Mouse (Mus musculus) neural tube, embryonic 11.5 days (tissue): ENCODE results near the gene Dnmt3a. TPM values are rescaled to one million over a fixed set of nuclear protein-coding genes. Genes with fewer than 3 reads are reported as not detected.

Experiments used
- ATAC-seq: fragments of 200-750 bp; cut with Nextera tagmentation; 2 replicates; pipeline ENCODE4 v1.8.0; 2017; ENCODE audit warnings: moderate number of reproducible peaks, mild to moderate bottlenecking, moderate TSS enrichment, moderate library complexity; ENCODE audit not compliant: insufficient read depth, low FRiP score, low TSS enrichment
- DNase-seq: peaks from one replicate; pipeline ENCODE4 v3.0.0-alpha.2; 2015; ENCODE audit warnings: low spot score
- H3K27ac ChIP-seq: fragments of 300-500 bp; sonication (generic); 2 replicates; pipeline ENCODE4 v1.5.1; 2014; ENCODE audit warnings: low read depth, mild to moderate bottlenecking, low read length
- H3K27me3 ChIP-seq: fragments of 300-500 bp; sonication (generic); 2 replicates; pipeline ENCODE4 v1.6.1; 2014; ENCODE audit warnings: mild to moderate bottlenecking, low read length, mixed read lengths; ENCODE audit not compliant: control insufficient read depth, insufficient read depth
- H3K36me3 ChIP-seq: fragments of 300-500 bp; sonication (generic); 2 replicates; pipeline ENCODE4 v1.6.1; 2014; ENCODE audit warnings: mild to moderate bottlenecking, low read length, moderate library complexity, mixed read lengths; ENCODE audit not compliant: control insufficient read depth, insufficient read depth
- H3K4me1 ChIP-seq: fragments of 300-500 bp; sonication (generic); 2 replicates; pipeline ENCODE4 v1.6.1; 2014; ENCODE audit warnings: low read length, mixed read lengths; ENCODE audit not compliant: control insufficient read depth, insufficient read depth
- H3K4me2 ChIP-seq: fragments of 300-500 bp; sonication (generic); 2 replicates; pipeline ENCODE4 v1.6.1; 2014; ENCODE audit warnings: low read depth, mild to moderate bottlenecking, moderate library complexity
- H3K4me3 ChIP-seq: fragments of 300-500 bp; sonication (generic); 2 replicates; pipeline ENCODE4 v1.5.1; 2014; ENCODE audit warnings: low read depth, low read length
- H3K9ac ChIP-seq: fragments of 300-500 bp; sonication (generic); 2 replicates; pipeline ENCODE4 v1.6.1; 2014; ENCODE audit warnings: mild to moderate bottlenecking, low read length
- H3K9me3 ChIP-seq: fragments of 300-500 bp; sonication (generic); 2 replicates; pipeline ENCODE4 v1.6.1; 2016; ENCODE audit warnings: low read length; ENCODE audit not compliant: control insufficient read depth
- WGBS: fragments of 180-500 bp; shearing (Covaris S2); extraction: QIAGEN DNeasy Blood & Tissue Kit; methylation state at CpG from one replicate; pipeline ENCODE4 v1.1.7; 2014; 5-methylcytosine and 5-hydroxymethylcytosine counted together
- polyA plus RNA-seq: library from polyadenylated mRNA; unstranded; fragments of >200 nt; fragmentation: Nextera tagmentation; extraction: Ambion mirVana; gene quantifications from 2 replicates; pipeline ENCODE4 v1.2.1, GENCODE M21; 2014

Gene Dnmt3a
- polyA plus RNA-seq, 1 experiment from 2014 or later = 88.6 TPM

DNA sequence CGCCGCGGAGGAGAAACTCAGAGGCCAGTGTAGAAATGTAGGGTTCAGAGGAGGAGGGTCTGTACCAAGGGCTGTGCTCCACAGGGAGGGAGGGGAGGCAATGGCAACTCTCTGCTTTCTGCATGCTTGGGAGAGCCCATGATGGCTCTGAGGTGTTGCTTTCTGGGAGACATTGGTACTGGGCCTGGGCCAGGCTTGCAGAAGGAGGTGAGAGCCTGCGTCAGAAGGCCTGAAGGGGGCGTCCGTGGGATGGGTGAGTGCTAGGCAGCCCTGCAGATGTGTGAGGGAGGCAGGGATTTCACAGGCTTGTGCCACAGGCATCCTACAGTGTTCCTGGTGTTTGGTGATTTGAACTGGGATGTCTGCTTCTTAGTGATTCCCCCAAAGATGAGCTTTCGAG is 11.2 kb downstream of the Dnmt3a start:
- H3K4me2 ChIP-seq = no peak overlapping the region
- H3K36me3 ChIP-seq = no peaks in the 10 kb centered on the region
- DNase-seq (no peak), ATAC-seq (no peak)
- H3K9ac ChIP-seq = no peak overlapping the region
- H3K4me1 ChIP-seq = no peaks in the 10 kb centered on the region
- H3K4me3 ChIP-seq = no peak overlapping the region
- no peaks in the 10 kb centered on the region for H3K27me3 ChIP-seq
- 62% methylated on average over 7 of the region's 7 CpGs for WGBS
- no peaks in the 10 kb centered on the region for H3K9me3 ChIP-seq
- no peak overlapping the region for H3K27ac ChIP-seq

DNA sequence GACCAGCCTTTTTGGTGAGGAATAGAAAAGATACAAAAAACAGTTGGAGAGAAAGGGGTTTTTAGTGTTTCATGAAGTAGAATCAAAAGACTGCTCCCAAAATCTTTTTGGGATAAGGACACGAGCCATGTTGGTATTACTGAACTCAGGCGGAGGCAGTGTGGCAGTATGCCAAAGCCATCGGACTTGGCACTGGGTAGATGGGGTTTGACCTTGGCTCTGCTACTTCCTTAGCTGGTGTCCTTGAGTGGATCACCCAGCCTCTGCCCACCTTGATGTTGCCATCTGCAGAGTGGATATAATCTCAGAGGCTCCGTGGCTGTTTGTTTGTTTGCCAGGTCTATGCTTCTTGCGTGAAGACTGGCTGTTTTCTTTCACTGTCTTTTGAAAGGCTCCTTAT is 11.8 kb downstream of the Dnmt3a start:
- H3K4me2 ChIP-seq = no peak overlapping the region
- no peak overlapping the region for H3K9ac ChIP-seq
- H3K4me3 ChIP-seq = no peak overlapping the region
- H3K4me1 ChIP-seq = no peaks in the 10 kb centered on the region
- H3K27me3 ChIP-seq = no peaks in the 10 kb centered on the region
- ATAC-seq (no peak), DNase-seq (no peak)
- no peaks in the 10 kb centered on the region for H3K36me3 ChIP-seq
- no peaks in the 10 kb centered on the region for H3K9me3 ChIP-seq
- 92% methylated on average over 5 of the region's 5 CpGs for WGBS
- H3K27ac ChIP-seq = no peak overlapping the region

DNA sequence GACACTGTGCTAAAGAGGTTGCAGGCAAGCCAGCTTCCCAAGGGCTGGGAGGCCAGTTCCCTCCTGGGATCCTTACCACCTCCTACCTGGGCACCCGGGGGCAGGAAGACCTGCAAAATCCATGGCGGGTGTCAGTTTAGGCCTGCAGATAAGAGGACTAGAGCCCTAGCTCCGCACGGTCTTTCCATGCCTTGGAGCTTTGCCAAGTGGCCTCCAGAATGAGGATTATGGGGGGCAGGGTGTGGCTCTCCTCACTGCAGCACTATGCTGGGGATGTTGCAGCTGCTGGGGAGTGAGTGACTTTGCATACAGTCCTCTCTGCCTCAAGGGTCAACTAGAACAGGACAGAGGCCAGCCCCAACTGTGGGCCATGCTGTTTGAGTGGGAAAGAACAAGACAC is 14.1 kb downstream of the Dnmt3a start:
- WGBS = 77% methylated on average over 4 of the region's 4 CpGs
- no peaks in the 10 kb centered on the region for H3K36me3 ChIP-seq
- no peak overlapping the region for H3K9ac ChIP-seq
- no peak overlapping the region for H3K27ac ChIP-seq
- H3K27me3 ChIP-seq = no peaks in the 10 kb centered on the region
- DNase-seq (peak; percentile 7), ATAC-seq (no peak)
- no peaks in the 10 kb centered on the region for H3K9me3 ChIP-seq
- no peak overlapping the region for H3K4me3 ChIP-seq
- no peaks in the 10 kb centered on the region for H3K4me1 ChIP-seq
- H3K4me2 ChIP-seq = no peak overlapping the region

DNA sequence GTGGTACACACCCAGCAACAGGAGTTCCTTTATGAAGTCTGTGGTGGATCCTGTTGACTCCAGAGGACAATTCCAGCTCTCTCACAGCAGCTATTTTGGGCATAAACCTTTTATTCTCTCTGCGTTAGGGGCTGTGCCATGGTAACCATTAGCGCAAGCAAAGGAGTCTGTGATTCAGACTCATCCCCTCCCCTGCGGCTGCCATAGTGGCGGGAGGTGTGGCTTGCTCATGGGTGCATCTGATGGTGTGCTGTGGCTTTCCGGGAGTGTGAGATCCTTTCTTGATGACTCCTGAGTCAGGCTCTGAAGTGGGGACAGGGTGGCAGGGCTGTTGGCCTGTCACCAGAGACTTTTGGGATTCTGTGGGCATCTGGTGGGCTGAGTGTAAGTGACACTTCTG is 17.6 kb downstream of the Dnmt3a start:
- H3K27ac ChIP-seq = no peak overlapping the region
- ATAC-seq (no peak), DNase-seq (no peak)
- no peaks in the 10 kb centered on the region for H3K4me1 ChIP-seq
- H3K36me3 ChIP-seq = no peaks in the 10 kb centered on the region
- H3K9ac ChIP-seq = no peak overlapping the region
- no peak overlapping the region for H3K4me3 ChIP-seq
- no peaks in the 10 kb centered on the region for H3K27me3 ChIP-seq
- WGBS = 68% methylated on average over 5 of the region's 5 CpGs
- no peaks in the 10 kb centered on the region for H3K9me3 ChIP-seq
- H3K4me2 ChIP-seq = no peak overlapping the region

DNA sequence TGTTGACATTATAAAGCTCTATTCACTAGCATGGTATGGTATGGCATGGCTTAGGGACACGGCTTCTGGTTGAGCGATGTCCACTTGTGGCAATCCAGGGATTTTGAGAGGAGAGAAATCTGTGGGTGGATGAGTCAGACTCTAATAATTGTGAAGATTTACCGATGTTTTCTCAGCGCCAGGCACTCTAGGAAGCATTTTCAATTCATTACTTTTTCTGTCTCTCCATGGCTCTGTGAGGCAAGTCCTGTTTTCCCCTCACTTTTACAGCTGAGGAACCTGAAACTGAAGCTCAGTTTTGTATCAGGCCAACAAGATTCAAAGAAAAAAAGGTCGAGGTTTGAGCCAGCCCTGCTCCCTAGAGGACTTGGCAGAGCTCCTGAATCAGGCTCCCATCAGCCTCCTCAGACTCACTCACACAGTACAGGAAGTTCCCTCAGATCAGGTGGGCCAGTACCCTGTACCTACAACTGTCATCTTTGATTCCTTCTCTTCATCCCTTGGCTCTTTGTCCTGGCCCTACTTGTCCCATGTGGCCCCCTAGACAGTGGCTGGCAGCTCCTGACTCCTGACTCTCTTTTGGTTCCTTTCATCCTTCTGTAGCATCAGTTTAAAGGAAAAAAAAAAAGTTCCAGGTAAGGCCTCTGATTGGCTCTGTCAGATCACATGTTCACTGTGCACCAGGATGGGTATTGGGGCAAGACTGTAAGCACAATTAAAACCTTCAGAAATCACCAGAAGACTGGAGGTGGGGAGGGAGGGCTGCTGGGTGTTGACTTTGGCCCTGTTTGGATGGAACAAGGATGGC is 19.3 kb downstream of the Dnmt3a start:
- Histone ChIP-seq H3K4me3 (no peak overlapping the region), H3K4me1 (no peaks in the 10 kb centered on the region), H3K27ac (no peak overlapping the region), H3K9ac (no peak overlapping the region), H3K9me3 (no peaks in the 10 kb centered on the region), H3K36me3 (no peaks in the 10 kb centered on the region), H3K27me3 (no peaks in the 10 kb centered on the region), H3K4me2 (no peak overlapping the region)
- no peak for DNase-seq
- no peak for ATAC-seq
- WGBS = 81% methylated on average over 5 of the region's 5 CpGs

DNA sequence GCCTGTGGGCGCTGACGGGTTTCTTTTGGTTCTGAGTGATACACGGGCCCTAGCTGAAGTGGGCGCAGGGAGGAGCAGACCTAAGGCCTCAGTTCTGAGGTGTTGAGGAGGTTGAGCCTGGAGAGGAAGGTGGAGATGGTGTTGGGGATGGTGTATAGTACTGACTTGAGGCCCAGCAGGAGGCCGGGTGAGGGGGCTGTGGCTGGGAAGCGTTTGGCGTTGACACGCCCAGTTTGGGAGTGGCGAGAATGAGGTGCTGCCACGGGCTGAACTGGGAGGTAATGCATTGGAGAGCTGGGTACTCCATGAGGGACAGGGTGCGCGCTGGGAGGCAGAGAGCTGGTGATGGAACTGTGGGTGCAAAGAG is 19.9 kb downstream of the Dnmt3a start:
- DNase-seq = no peak
- ATAC-seq = no peak
- no peaks in the 10 kb centered on the region for H3K36me3 ChIP-seq
- H3K9ac ChIP-seq = no peak overlapping the region
- H3K4me2 ChIP-seq = no peak overlapping the region
- 44% methylated on average over 12 of the region's 12 CpGs for WGBS
- no peak overlapping the region for H3K27ac ChIP-seq
- no peaks in the 10 kb centered on the region for H3K27me3 ChIP-seq
- no peak overlapping the region for H3K4me3 ChIP-seq
- H3K9me3 ChIP-seq = no peaks in the 10 kb centered on the region
- H3K4me1 ChIP-seq = no peaks in the 10 kb centered on the region

DNA sequence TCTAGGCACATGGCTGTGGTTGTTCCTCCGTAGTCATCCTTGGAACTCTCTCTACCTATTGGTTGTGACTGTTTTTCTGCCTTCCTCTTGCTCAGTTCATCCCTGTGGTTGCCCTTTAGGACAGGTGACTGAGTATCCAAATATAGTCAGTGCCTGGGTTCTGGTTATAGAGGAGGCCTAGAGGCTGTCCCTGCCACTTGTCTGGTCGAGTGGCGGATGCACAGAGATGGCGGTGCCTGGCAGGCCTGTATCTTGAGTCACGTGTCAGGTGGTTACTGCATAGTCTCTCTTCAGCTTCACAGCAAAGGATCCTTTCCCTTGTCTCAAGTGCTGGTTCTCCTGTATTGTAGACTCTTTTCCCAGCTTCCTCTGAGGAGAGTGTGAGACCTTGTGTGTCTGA is 22.0 kb downstream of the Dnmt3a start:
- DNase-seq = no peak
- no peaks in the 10 kb centered on the region for H3K36me3 ChIP-seq
- WGBS = 91% methylated on average over 5 of the region's 5 CpGs
- no peak overlapping the region for H3K4me3 ChIP-seq
- no peaks in the 10 kb centered on the region for H3K27me3 ChIP-seq
- no peaks in the 10 kb centered on the region for H3K9me3 ChIP-seq
- H3K4me2 ChIP-seq = no peak overlapping the region
- ATAC-seq = no peak
- no peaks in the 10 kb centered on the region for H3K4me1 ChIP-seq
- H3K27ac ChIP-seq = no peak overlapping the region
- H3K9ac ChIP-seq = no peak overlapping the region

DNA sequence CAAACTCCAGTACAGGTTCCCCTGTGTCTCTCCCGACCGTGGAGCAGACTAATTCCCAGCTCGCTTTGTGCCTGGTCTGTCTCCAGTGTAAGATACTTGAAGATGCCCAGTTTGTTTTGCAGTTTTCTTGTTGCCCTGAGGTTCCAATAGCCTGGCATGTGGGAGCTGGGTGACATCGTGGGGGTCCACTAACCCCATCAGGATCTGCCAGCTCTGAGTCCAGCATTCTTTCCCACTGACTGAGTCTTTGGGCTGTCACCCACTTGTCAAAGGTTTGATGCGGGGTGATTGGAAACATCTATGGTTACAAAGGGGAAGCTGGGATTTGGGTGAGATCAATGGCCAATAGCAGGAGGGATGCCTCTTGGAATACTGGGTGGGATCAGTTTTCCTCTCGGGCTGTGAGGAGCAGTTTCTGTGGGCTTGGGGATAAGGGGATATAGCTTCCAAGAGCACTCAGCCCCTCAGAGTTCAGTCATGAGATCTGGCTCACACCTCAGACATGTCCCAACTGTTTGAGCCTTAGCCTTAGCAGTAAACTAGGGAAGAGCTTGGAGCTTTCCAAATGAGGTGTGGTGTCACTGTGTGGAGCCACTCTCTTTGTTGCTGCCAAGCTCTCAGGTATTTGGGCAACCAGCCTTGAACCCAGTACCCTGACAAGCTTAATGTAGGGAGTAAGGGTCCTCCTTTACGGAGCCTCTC is 27.4 kb downstream of the Dnmt3a start:
- WGBS = 68% methylated on average over 7 of the region's 7 CpGs
- Histone ChIP-seq H3K9ac (no peak overlapping the region), H3K27me3 (no peaks in the 10 kb centered on the region), H3K4me3 (no peak overlapping the region), H3K9me3 (no peaks in the 10 kb centered on the region), H3K27ac (no peak overlapping the region), H3K4me2 (no peak overlapping the region), H3K36me3 (no peaks in the 10 kb centered on the region; the same call in 1 of the 2 replicates), H3K4me1 (peaks cover 14% of the 10 kb centered on the region)
- no peak for ATAC-seq
- no peak for DNase-seq

DNA sequence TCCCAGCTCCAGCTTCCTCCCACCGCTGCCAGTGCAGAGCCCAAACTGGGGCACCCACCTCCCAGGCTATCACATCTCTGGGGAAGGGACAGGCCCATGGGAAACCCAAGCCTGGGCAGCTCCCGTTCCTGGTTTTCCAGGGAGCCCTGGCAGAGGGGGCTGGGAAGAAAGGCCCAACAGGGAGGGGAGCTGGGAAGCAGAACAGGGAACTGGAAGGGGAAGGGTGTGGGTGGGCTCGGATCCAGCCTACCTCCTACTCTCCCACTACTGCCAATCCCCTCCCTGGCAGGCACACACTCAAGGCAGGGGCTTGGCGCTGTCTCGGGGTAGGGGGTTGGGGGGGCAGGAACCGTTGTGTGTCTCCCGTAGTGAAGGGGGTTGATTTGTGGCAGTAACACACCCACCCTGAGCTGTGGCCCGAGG is 28.1 kb downstream of the Dnmt3a start:
- H3K9me3 ChIP-seq = no peaks in the 10 kb centered on the region
- H3K4me3 ChIP-seq = no peak overlapping the region
- no peaks in the 10 kb centered on the region; the same call in 1 of the 2 replicates for H3K36me3 ChIP-seq
- H3K4me2 ChIP-seq = peak overlapping the region; percentile 17
- no peaks in the 10 kb centered on the region for H3K27me3 ChIP-seq
- 0 out of 2 replicates have a peak overlapping the region, but pooled peaks have one; percentile 24 for H3K9ac ChIP-seq
- DNase-seq (peak; percentile 47), ATAC-seq (peak; percentile 46; the same call in 1 of the 2 replicates)
- no peak overlapping the region for H3K27ac ChIP-seq
- WGBS = 10% methylated on average over 8 of the region's 8 CpGs
- peaks cover 14% of the 10 kb centered on the region for H3K4me1 ChIP-seq
